Mouse (Mus musculus): Measurements from ENCODE around the gene Hk2. TPM values are rescaled to one million over a fixed set of nuclear protein-coding genes. Genes with fewer than 3 reads are reported as not detected.

Hk2 gene
- polyA plus RNA-seq, 1 experiment from 2014 or later: 16.0 TPM

GRCm38 (mm10) chr6:82783906-82784305 is 9.7 kb upstream of the Hk2 start:
- WGBS: 65% methylated on average over 4 of the region's 4 CpGs
- no peak for ATAC-seq (ENCODE audit: insufficient number of reproducible peaks, insufficient read depth, low FRiP score, low TSS enrichment)
- H3K4me2 ChIP-seq (replicated peaks): no peak overlapping the region

GRCm38 (mm10) chr6:82780802-82781393 is 6.6 kb upstream of the Hk2 start:
- no peak for ATAC-seq (ENCODE audit: insufficient number of reproducible peaks, insufficient read depth, low FRiP score, low TSS enrichment)

More at GRCm38 (mm10) chr6:82783906-82784305, 9.7 kb upstream of the Hk2 start:
- Histone ChIP-seq H3K27ac (no peak overlapping the region), H3K36me3 (no peaks in the 10 kb centered on the region), H3K9ac (no peak overlapping the region), H3K4me3 (no peak overlapping the region), H3K27me3 (no peaks in the 10 kb centered on the region), H3K9me3 (no peaks in the 10 kb centered on the region), H3K4me1 (no peaks in the 10 kb centered on the region)

GRCm38 (mm10) chr6:82780369-82780768 is 6.1 kb upstream of the Hk2 start:
- H3K4me2 ChIP-seq (replicated peaks): no peak overlapping the region
- no peak overlapping the region for H3K4me3 ChIP-seq
- no peaks in the 10 kb centered on the region for H3K36me3 ChIP-seq
- WGBS: 70% methylated on average over 4 of the region's 4 CpGs
- H3K4me1 ChIP-seq: no peaks in the 10 kb centered on the region
- H3K27ac ChIP-seq: no peak overlapping the region
- no peaks in the 10 kb centered on the region for H3K9me3 ChIP-seq
- no peaks in the 10 kb centered on the region for H3K27me3 ChIP-seq
- no peak overlapping the region for H3K9ac ChIP-seq
- ATAC-seq (ENCODE audit: insufficient number of reproducible peaks, insufficient read depth, low FRiP score, low TSS enrichment): no peak

More at GRCm38 (mm10) chr6:82780802-82781393, 6.6 kb upstream of the Hk2 start:
- H3K4me1 ChIP-seq: no peaks in the 10 kb centered on the region
- H3K9ac ChIP-seq: no peak overlapping the region
- H3K36me3 ChIP-seq: no peaks in the 10 kb centered on the region
- H3K9me3 ChIP-seq: no peaks in the 10 kb centered on the region
- 61% methylated on average over 8 of the region's 8 CpGs for WGBS
- no peaks in the 10 kb centered on the region for H3K27me3 ChIP-seq
- H3K4me3 ChIP-seq: no peak overlapping the region
- H3K27ac ChIP-seq: no peak overlapping the region
- H3K4me2 ChIP-seq (replicated peaks): no peak overlapping the region

- Histone ChIP-seq H3K4me1 (peaks cover 5% of the 10 kb centered on the region), H3K4me2 (replicated peaks) (no peak overlapping the region), H3K4me3 (no peak overlapping the region), H3K9me3 (no peaks in the 10 kb centered on the region), H3K36me3 (no peaks in the 10 kb centered on the region), H3K27me3 (no peaks in the 10 kb centered on the region), H3K27ac (no peak overlapping the region), H3K9ac (no peak overlapping the region)
- ATAC-seq (ENCODE audit: insufficient number of reproducible peaks, insufficient read depth, low FRiP score, low TSS enrichment): no peak
- 88% methylated on average over 4 of the region's 4 CpGs for WGBS
Observed at GRCm38 (mm10) chr6:82777124-82777654, 2.9 kb upstream of the Hk2 start.

GRCm38 (mm10) chr6:82775386-82775785 is 1.1 kb upstream of the Hk2 start:
- Histone ChIP-seq H3K9ac (no peak overlapping the region), H3K9me3 (no peaks in the 10 kb centered on the region), H3K27ac (no peak overlapping the region), H3K36me3 (no peaks in the 10 kb centered on the region), H3K4me1 (peaks cover 9% of the 10 kb centered on the region), H3K4me3 (no peak overlapping the region), H3K4me2 (replicated peaks) (no peak overlapping the region), H3K27me3 (no peaks in the 10 kb centered on the region)
- 83% methylated on average over 6 of the region's 6 CpGs for WGBS
- ATAC-seq (ENCODE audit: insufficient number of reproducible peaks, insufficient read depth, low FRiP score, low TSS enrichment): no peak

GRCm38 (mm10) chr6:82773261-82774131 is 758 bp downstream of the Hk2 start:
- WGBS: under 1% methylated on average over 68 of the region's 68 CpGs
- Histone ChIP-seq H3K27ac (peak overlapping the region; percentile 77), H3K9me3 (no peaks in the 10 kb centered on the region), H3K4me1 (peaks cover 16% of the 10 kb centered on the region), H3K9ac (peak overlapping the region; percentile 67), H3K4me2 (replicated peaks) (peak overlapping the region; percentile 92), H3K36me3 (no peaks in the 10 kb centered on the region), H3K4me3 (peak overlapping the region; percentile 58), H3K27me3 (no peaks in the 10 kb centered on the region)
- peak; percentile 47 for ATAC-seq (ENCODE audit: insufficient number of reproducible peaks, insufficient read depth, low FRiP score, low TSS enrichment)

GRCm38 (mm10) chr6:82772451-82773101 is 1.7 kb downstream of the Hk2 start:
- peak overlapping the region; percentile 67 for H3K9ac ChIP-seq
- under 1% methylated on average over 19 of the region's 19 CpGs for WGBS
- ATAC-seq (ENCODE audit: insufficient number of reproducible peaks, insufficient read depth, low FRiP score, low TSS enrichment): no peak
- no peaks in the 10 kb centered on the region for H3K27me3 ChIP-seq
- no peaks in the 10 kb centered on the region for H3K9me3 ChIP-seq
- peak overlapping the region; percentile 77; the same call in 1 of the 2 replicates for H3K27ac ChIP-seq
- H3K4me1 ChIP-seq: peaks cover 16% of the 10 kb centered on the region
- peak overlapping the region; percentile 58 for H3K4me3 ChIP-seq
- peak overlapping the region; percentile 92 for H3K4me2 ChIP-seq (replicated peaks)
- no peaks in the 10 kb centered on the region for H3K36me3 ChIP-seq

GRCm38 (mm10) chr6:82771981-82772409 is 2.3 kb downstream of the Hk2 start:
- Histone ChIP-seq H3K4me1 (peaks cover 16% of the 10 kb centered on the region), H3K4me3 (peak overlapping the region; percentile 58), H3K4me2 (replicated peaks) (peak overlapping the region; percentile 92), H3K27ac (no peak overlapping the region), H3K9ac (no peak overlapping the region), H3K9me3 (no peaks in the 10 kb centered on the region), H3K36me3 (no peaks in the 10 kb centered on the region), H3K27me3 (no peaks in the 10 kb centered on the region)
- ATAC-seq (ENCODE audit: insufficient number of reproducible peaks, insufficient read depth, low FRiP score, low TSS enrichment): no peak
- WGBS: 2% methylated on average over 10 of the region's 10 CpGs

GRCm38 (mm10) chr6:82771059-82771458 is 3.2 kb downstream of the Hk2 start:
- Histone ChIP-seq H3K9ac (no peak overlapping the region), H3K36me3 (no peaks in the 10 kb centered on the region), H3K4me3 (no peak overlapping the region), H3K4me1 (peaks cover 16% of the 10 kb centered on the region), H3K4me2 (replicated peaks) (no peak overlapping the region), H3K9me3 (no peaks in the 10 kb centered on the region), H3K27me3 (no peaks in the 10 kb centered on the region), H3K27ac (no peak overlapping the region)
- no peak for ATAC-seq (ENCODE audit: insufficient number of reproducible peaks, insufficient read depth, low FRiP score, low TSS enrichment)
- 60% methylated on average over 9 of the region's 9 CpGs for WGBS

GRCm38 (mm10) chr6:82770286-82770685 is 4.0 kb downstream of the Hk2 start:
- Histone ChIP-seq H3K4me1 (peaks cover 16% of the 10 kb centered on the region), H3K9ac (no peak overlapping the region), H3K36me3 (no peaks in the 10 kb centered on the region), H3K9me3 (no peaks in the 10 kb centered on the region), H3K27me3 (no peaks in the 10 kb centered on the region), H3K4me3 (no peak overlapping the region), H3K4me2 (replicated peaks) (no peak overlapping the region), H3K27ac (no peak overlapping the region)
- no peak for ATAC-seq (ENCODE audit: insufficient number of reproducible peaks, insufficient read depth, low FRiP score, low TSS enrichment)
- 81% methylated on average over 3 of the region's 3 CpGs for WGBS

GRCm38 (mm10) chr6:82769704-82770103 is 4.5 kb downstream of the Hk2 start:
- Histone ChIP-seq H3K9me3 (no peaks in the 10 kb centered on the region), H3K9ac (no peak overlapping the region), H3K36me3 (no peaks in the 10 kb centered on the region), H3K4me2 (replicated peaks) (no peak overlapping the region), H3K27ac (no peak overlapping the region), H3K4me1 (peaks cover 16% of the 10 kb centered on the region), H3K27me3 (no peaks in the 10 kb centered on the region), H3K4me3 (no peak overlapping the region)
- ATAC-seq (ENCODE audit: insufficient number of reproducible peaks, insufficient read depth, low FRiP score, low TSS enrichment): no peak
- 49% methylated on average over 5 of the region's 5 CpGs for WGBS
